Mouse (Mus musculus) embryonic facial prominence, embryonic 15.5 days (tissue): ENCODE results near the gene Tbx6. TPM values are rescaled to one million over a fixed set of nuclear protein-coding genes. Genes with fewer than 3 reads are reported as not detected.

ENCODE experiments used
- ATAC-seq: fragments of 200-750 bp; cut with Nextera tagmentation; 2 replicates; pipeline ENCODE4 v1.8.0; 2017; ENCODE audit warnings: low read depth, moderate TSS enrichment; ENCODE audit not compliant: insufficient number of reproducible peaks, low FRiP score, low TSS enrichment
- H3K27ac ChIP-seq: fragments of 300-500 bp; sonication (generic); replicated peaks from 2 replicates; pipeline ENCODE4 v1.5.1; 2015; ENCODE audit warnings: mild to moderate bottlenecking, inconsistent platforms
- H3K27me3 ChIP-seq: fragments of 300-500 bp; sonication (generic); 2 replicates; pipeline ENCODE4 v1.6.1; 2015; ENCODE audit warnings: inconsistent platforms
- H3K36me3 ChIP-seq: fragments of 300-500 bp; sonication (generic); 2 replicates; pipeline ENCODE4 v1.6.1; 2015; ENCODE audit warnings: mild to moderate bottlenecking, inconsistent platforms
- H3K4me1 ChIP-seq: fragments of 300-500 bp; sonication (generic); 2 replicates; pipeline ENCODE4 v1.6.1; 2015; ENCODE audit warnings: inconsistent platforms
- H3K4me2 ChIP-seq: fragments of 300-500 bp; sonication (generic); replicated peaks from 2 replicates; pipeline ENCODE4 v1.6.1; 2015; ENCODE audit warnings: mild to moderate bottlenecking, inconsistent platforms
- H3K4me3 ChIP-seq: fragments of 300-500 bp; sonication (generic); replicated peaks from 2 replicates; pipeline ENCODE4 v1.5.1; 2015; ENCODE audit warnings: mild to moderate bottlenecking, inconsistent platforms
- H3K9ac ChIP-seq: fragments of 300-500 bp; sonication (generic); 2 replicates; pipeline ENCODE4 v1.6.1; 2015; ENCODE audit warnings: inconsistent platforms
- H3K9me3 ChIP-seq: fragments of 300-500 bp; sonication (generic); replicated peaks from 2 replicates; pipeline ENCODE4 v1.6.1; 2016; ENCODE audit warnings: inconsistent platforms
- WGBS: fragments of 180-500 bp; shearing (Covaris S2); methylation state at CpG from one replicate; pipeline ENCODE4 v1.1.7; 2015; 5-methylcytosine and 5-hydroxymethylcytosine counted together
- polyA plus RNA-seq: library from polyadenylated mRNA; unstranded; fragments of >200 nt; fragmentation: Nextera tagmentation; extraction: Ambion mirVana; gene quantifications from 2 replicates; pipeline ENCODE4 v1.2.1, GENCODE M21; 2015

The Tbx6 gene
- polyA plus RNA-seq, 1 experiment from 2014 or later = 0.81 TPM

DNA sequence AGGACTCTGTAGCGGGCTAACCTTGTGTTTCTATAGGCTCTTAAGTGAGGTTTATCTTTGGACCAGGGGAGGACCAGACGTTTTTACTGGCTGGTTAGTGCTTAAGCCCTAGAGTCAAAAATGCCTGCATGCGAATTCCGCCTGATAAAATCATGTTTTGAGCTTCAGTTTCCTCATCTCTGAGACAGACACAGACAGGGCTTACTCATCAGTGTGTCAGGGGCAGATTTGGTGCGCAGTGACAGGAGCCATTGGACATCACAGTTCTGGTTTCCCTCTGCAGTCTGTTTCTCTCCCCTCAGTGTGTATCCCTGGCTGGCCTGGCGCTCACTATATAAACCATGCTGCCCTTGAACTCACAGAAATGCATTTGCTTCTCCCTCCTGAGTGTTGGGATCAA, 21.9 kb downstream of the Tbx6 start:
- H3K27me3 ChIP-seq = no peaks in the 10 kb centered on the region
- 81% methylated on average over 6 of the region's 6 CpGs for WGBS
- peaks cover 29% of the 10 kb centered on the region for H3K4me1 ChIP-seq
- no peak overlapping the region for H3K4me2 ChIP-seq
- no peak overlapping the region; the same call in 1 of the 2 replicates for H3K27ac ChIP-seq
- no peaks in the 10 kb centered on the region for H3K36me3 ChIP-seq
- H3K9ac ChIP-seq = no peak overlapping the region
- no peaks in the 10 kb centered on the region for H3K9me3 ChIP-seq
- H3K4me3 ChIP-seq = no peak overlapping the region
- ATAC-seq = no peak

- H3K36me3 ChIP-seq = no peaks in the 10 kb centered on the region
- peaks cover 33% of the 10 kb centered on the region for H3K4me1 ChIP-seq
- no peak overlapping the region for H3K4me3 ChIP-seq
- no peak overlapping the region for H3K9ac ChIP-seq
- no peak overlapping the region; the same call in 1 of the 2 replicates for H3K27ac ChIP-seq
- no peak overlapping the region for H3K4me2 ChIP-seq
- no peak for ATAC-seq
- H3K9me3 ChIP-seq = no peaks in the 10 kb centered on the region
- H3K27me3 ChIP-seq = no peaks in the 10 kb centered on the region
Measured at GRCm38 (mm10) chr7:126803751-126804150, 22.5 kb downstream of the Tbx6 start.

- H3K27me3 ChIP-seq = no peaks in the 10 kb centered on the region
- H3K9me3 ChIP-seq = no peaks in the 10 kb centered on the region
- H3K4me3 ChIP-seq = no peak overlapping the region
- no peak overlapping the region for H3K4me2 ChIP-seq
- H3K36me3 ChIP-seq = no peaks in the 10 kb centered on the region
- 79% methylated on average over 6 of the region's 6 CpGs for WGBS
- peaks cover 22% of the 10 kb centered on the region for H3K4me1 ChIP-seq
- no peak overlapping the region for H3K27ac ChIP-seq
- no peak overlapping the region for H3K9ac ChIP-seq
- ATAC-seq = no peak
Measured at GRCm38 (mm10) chr7:126806956-126807355, 25.7 kb downstream of the Tbx6 start.

DNA sequence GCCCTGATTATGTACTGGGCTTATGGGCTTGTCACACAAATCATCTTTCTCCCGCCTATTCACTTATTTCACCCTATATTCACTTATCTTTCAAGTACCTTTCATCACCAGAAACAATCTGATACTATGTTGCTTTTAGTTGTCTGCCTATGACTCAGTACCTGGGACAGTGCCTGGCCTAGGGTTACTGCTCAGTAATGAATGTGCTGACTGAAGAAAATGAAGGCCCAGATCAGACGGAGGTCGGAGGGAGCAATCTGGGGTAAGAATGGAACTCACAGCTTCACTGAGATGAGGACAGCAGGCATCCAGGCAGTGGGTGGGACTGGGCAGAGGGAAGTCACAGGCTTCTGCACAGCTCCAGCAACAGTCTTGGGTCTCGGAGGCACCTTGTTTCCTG, 26.1 kb downstream of the Tbx6 start:
- Histone ChIP-seq H3K4me2 (peak overlapping the region; percentile 80), H3K27me3 (no peaks in the 10 kb centered on the region), H3K27ac (no peak overlapping the region), H3K4me3 (peak overlapping the region; percentile 77), H3K9me3 (no peaks in the 10 kb centered on the region), H3K4me1 (peaks cover 22% of the 10 kb centered on the region), H3K36me3 (no peaks in the 10 kb centered on the region), H3K9ac (0 out of 2 replicates have a peak overlapping the region, but pooled peaks have one; percentile 81)
- ATAC-seq = no peak
- 66% methylated on average over 4 of the region's 4 CpGs for WGBS

GRCm38 (mm10) chr7:126808703-126809455, 27.6 kb downstream of the Tbx6 start:
- Histone ChIP-seq H3K4me2 (peak overlapping the region; percentile 80), H3K9ac (peak overlapping the region; percentile 81), H3K36me3 (no peaks in the 10 kb centered on the region), H3K9me3 (no peaks in the 10 kb centered on the region), H3K4me3 (peak overlapping the region; percentile 77), H3K27ac (peak overlapping the region; percentile 81), H3K27me3 (no peaks in the 10 kb centered on the region), H3K4me1 (peaks cover 22% of the 10 kb centered on the region)
- WGBS = 1% methylated on average over 43 of the region's 43 CpGs
- ATAC-seq = peak; percentile 89

GRCm38 (mm10) chr7:126809723-126810369, 28.6 kb downstream of the Tbx6 start:
- ATAC-seq = no peak
- 53% methylated on average over 5 of the region's 5 CpGs for WGBS
- Histone ChIP-seq H3K4me2 (peak overlapping the region; percentile 80), H3K4me3 (peak overlapping the region; percentile 77), H3K27me3 (no peaks in the 10 kb centered on the region), H3K27ac (peak overlapping the region; percentile 81; the same call in 1 of the 2 replicates), H3K36me3 (no peaks in the 10 kb centered on the region), H3K4me1 (peaks cover 22% of the 10 kb centered on the region), H3K9me3 (no peaks in the 10 kb centered on the region), H3K9ac (no peak overlapping the region)

DNA sequence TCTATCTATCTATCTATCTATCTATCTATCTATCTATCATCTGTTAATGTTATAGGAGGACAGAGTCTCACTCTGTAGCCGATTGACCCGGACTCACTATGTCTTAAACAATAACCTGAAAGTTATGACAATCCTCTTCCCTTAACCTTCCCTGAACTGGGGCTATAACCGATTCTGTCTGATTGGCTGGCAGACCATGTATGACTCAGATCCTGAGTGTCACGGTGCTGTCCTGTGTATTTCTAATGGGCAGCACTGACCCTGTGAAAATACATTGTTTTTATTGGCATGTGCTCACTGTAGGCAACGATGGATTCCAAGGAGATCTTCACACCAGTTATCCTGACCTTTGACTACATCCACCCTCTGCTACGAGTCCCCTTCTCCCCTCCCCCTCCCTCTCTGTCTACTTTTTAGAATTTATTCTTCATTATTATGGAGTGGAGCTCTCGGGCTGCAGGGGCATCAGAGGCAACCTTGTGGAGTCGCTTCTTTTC, 34.5 kb downstream of the Tbx6 start:
- Histone ChIP-seq H3K27ac (no peak overlapping the region), H3K36me3 (no peaks in the 10 kb centered on the region), H3K9ac (no peak overlapping the region), H3K9me3 (no peaks in the 10 kb centered on the region), H3K4me2 (no peak overlapping the region), H3K27me3 (no peaks in the 10 kb centered on the region), H3K4me3 (no peak overlapping the region), H3K4me1 (no peaks in the 10 kb centered on the region)
- 71% methylated on average over 8 of the region's 8 CpGs for WGBS
- no peak for ATAC-seq

- ATAC-seq = no peak
- 81% methylated on average over 8 of the region's 8 CpGs for WGBS
- Histone ChIP-seq H3K9ac (no peak overlapping the region), H3K27me3 (no peaks in the 10 kb centered on the region), H3K36me3 (no peaks in the 10 kb centered on the region), H3K27ac (no peak overlapping the region), H3K4me3 (no peak overlapping the region), H3K4me1 (no peaks in the 10 kb centered on the region), H3K4me2 (no peak overlapping the region), H3K9me3 (no peaks in the 10 kb centered on the region)
Measured at GRCm38 (mm10) chr7:126816494-126816893, 35.2 kb downstream of the Tbx6 start.

DNA sequence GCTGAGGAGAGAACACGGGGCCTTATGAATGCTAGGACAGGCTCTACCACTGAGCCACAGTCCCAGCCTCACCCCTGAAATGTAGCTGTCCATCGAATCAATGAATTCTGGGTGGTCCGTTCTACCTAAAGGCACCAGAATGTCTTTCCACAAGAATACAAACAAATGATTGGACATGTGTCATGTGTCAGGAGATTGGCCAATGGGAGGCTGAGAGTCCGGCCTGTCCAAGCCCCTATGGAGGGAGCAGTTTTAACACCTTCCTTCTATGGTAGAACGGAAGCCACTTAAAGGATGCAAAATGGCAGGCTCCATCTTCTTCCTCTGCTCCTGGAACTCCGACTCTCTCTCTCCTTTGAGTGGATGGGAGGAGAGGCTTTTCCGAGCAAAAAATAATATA, 36.3 kb downstream of the Tbx6 start:
- 83% methylated on average over 7 of the region's 7 CpGs for WGBS
- peaks cover 8% of the 10 kb centered on the region for H3K27me3 ChIP-seq
- H3K36me3 ChIP-seq = no peaks in the 10 kb centered on the region
- H3K9ac ChIP-seq = no peak overlapping the region
- H3K4me1 ChIP-seq = peaks cover 3% of the 10 kb centered on the region
- no peak overlapping the region for H3K4me2 ChIP-seq
- H3K9me3 ChIP-seq = no peaks in the 10 kb centered on the region
- no peak overlapping the region for H3K27ac ChIP-seq
- no peak for ATAC-seq
- no peak overlapping the region for H3K4me3 ChIP-seq

GRCm38 (mm10) chr7:126818818-126819217, 37.5 kb downstream of the Tbx6 start:
- Histone ChIP-seq H3K4me3 (no peak overlapping the region), H3K4me2 (no peak overlapping the region), H3K9me3 (no peaks in the 10 kb centered on the region), H3K9ac (no peak overlapping the region), H3K4me1 (peaks cover 13% of the 10 kb centered on the region), H3K36me3 (no peaks in the 10 kb centered on the region), H3K27me3 (peaks cover 18% of the 10 kb centered on the region), H3K27ac (no peak overlapping the region)
- ATAC-seq = no peak
- WGBS = 25% methylated on average over 1 of the region's 1 CpGs

- H3K9me3 ChIP-seq = no peaks in the 10 kb centered on the region
- H3K9ac ChIP-seq = no peak overlapping the region
- no peaks in the 10 kb centered on the region for H3K36me3 ChIP-seq
- H3K4me2 ChIP-seq = no peak overlapping the region
- no peak overlapping the region for H3K4me3 ChIP-seq
- 24% methylated on average over 7 of the region's 7 CpGs for WGBS
- 0 out of 2 replicates have a peak, but pooled peaks have one; percentile 25 for ATAC-seq
- H3K27ac ChIP-seq = no peak overlapping the region
- H3K4me1 ChIP-seq = peaks cover 13% of the 10 kb centered on the region
- H3K27me3 ChIP-seq = peaks cover 40% of the 10 kb centered on the region
Measured at GRCm38 (mm10) chr7:126821835-126822511, 40.7 kb downstream of the Tbx6 start.
